Mouse (Mus musculus) activated CD4-positive, CD25-positive, alpha-beta regulatory T cell, adult 4 months (primary cell): Measurements from ENCODE around the gene Haspin. TPM values are rescaled to one million over a fixed set of nuclear protein-coding genes. Genes with fewer than 3 reads are reported as not detected.

Source experiments
- polyA plus RNA-seq, 2 experiments: library from polyadenylated mRNA; unstranded; fragments of 100-300 nt; shearing (Covaris generic); gene quantifications; one replicate each; pipeline ENCODE4 v1.2.1; 2017

Haspin gene
- polyA plus RNA-seq, 2 experiments from 2014 or later = 8.6 to 8.7 TPM

Other genes starting within 250 kb of the Haspin start
- 10 to 100 TPM; 66.1 to 93.0 TPM for gene Atp2a3, start 177.1 kb downstream of the Haspin start, polyA plus RNA-seq
- gene P2rx1, start 139.2 kb downstream of the Haspin start, polyA plus RNA-seq = under 1 TPM in 1 of 2 experiments, not detected in 1; 0.42 TPM
- gene Camkk1, start 119.3 kb downstream of the Haspin start, polyA plus RNA-seq = 1 to 10 TPM; 2.4 to 2.6 TPM
- 10 to 100 TPM; 14.3 to 16.8 TPM for gene Ncbp3, start 90.5 kb downstream of the Haspin start, polyA plus RNA-seq
- 100 to 1,000 TPM in 1 of 2 experiments, 10 to 100 TPM in 1; 94.7 to 118 TPM for gene Itgae, start 47.7 kb downstream of the Haspin start, polyA plus RNA-seq
- gene P2rx5, start 22.1 kb upstream of the Haspin start, polyA plus RNA-seq = under 1 TPM in 1 of 2 experiments, not detected in 1; 0.19 TPM
- 10 to 100 TPM; 50.2 to 65.2 TPM for gene Emc6, start 38.7 kb upstream of the Haspin start, polyA plus RNA-seq
- gene Tax1bp3, start 38.8 kb upstream of the Haspin start, polyA plus RNA-seq = 10 to 100 TPM; 20.6 to 28.4 TPM
- gene Ctns, start 60.7 kb upstream of the Haspin start, polyA plus RNA-seq = 1 to 10 TPM; 8.6 to 8.9 TPM
- 1 to 10 TPM; 2.7 to 2.8 TPM for gene Shpk, start 61.2 kb upstream of the Haspin start, polyA plus RNA-seq
- not detected for gene Trpv1, start 96.0 kb upstream of the Haspin start, polyA plus RNA-seq
- gene Trpv3, start 129.1 kb upstream of the Haspin start, polyA plus RNA-seq = under 1 TPM in 1 of 2 experiments, not detected in 1; 0.09 TPM
- gene Aspa, start 191.3 kb upstream of the Haspin start, polyA plus RNA-seq = under 1 TPM in 1 of 2 experiments, not detected in 1; 0.08 TPM
- not detected for gene Gm49340, start 191.4 kb upstream of the Haspin start, polyA plus RNA-seq
- not detected for gene Spata22, start 191.4 kb upstream of the Haspin start, polyA plus RNA-seq
- not detected for gene Olfr20, start 212.5 kb upstream of the Haspin start, polyA plus RNA-seq
- gene Olfr376, start 233.0 kb upstream of the Haspin start, polyA plus RNA-seq = not detected